ENCODE assay signal across 13 mouse cellular contexts in the genomic region with DNA sequence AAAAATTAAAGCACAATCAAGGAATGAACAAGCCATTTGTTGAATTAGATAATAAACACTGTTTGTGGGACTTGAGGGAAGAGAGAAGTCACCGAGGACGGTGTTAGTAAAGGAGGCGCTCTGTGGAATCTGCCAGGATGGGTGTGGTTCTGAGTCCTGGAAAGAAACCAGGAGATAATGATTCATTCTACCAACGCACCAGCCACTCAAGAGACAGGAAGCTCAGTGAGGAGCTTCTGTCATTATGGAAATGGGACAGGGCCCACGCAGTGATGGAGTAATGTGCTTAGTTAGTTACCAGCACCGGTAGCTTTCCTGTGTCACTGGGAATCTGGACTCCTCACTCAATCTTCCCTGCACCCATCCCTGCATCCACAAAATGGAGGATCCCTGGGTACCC. TPM values are rescaled to one million over a fixed set of nuclear protein-coding genes. Genes with fewer than 3 reads are reported as not detected.
DNase-seq lines count a peak whose midpoint lies in the region.
"Had no signal": no experiment of that assay in that cellular context is flagged by ENCODE, and none has a peak within 500 bp of the region (broad histone marks: within the 10 kb centered on the region; RNA-seq: fewer than 3 reads in every experiment).

No protein-coding gene starts in this region.

- DNase-seq in adrenal gland, adult (ENCODE audit: inconsistent age in 2 of 2, low spot score in 1 of 2), result peak; percentile 53 to 80
- no peak for DNase-seq in adrenal gland, postnatal 25 days
- DNase-seq in layer of hippocampus, adult 18-20 months (ENCODE audit: low spot score in 2 of 2), result peak; percentile 66 to 76
- no peak for DNase-seq in layer of hippocampus, postnatal 25 days (ENCODE audit: extremely low spot score in 1 of 2, low spot score in 1 of 2)
- peak; percentile 34 for DNase-seq in R1 (ENCODE audit: low read depth, low spot score)
- peak; percentile 50 to 76 for DNase-seq in left cerebral cortex, postnatal 14 days (ENCODE audit: low spot score in 2 of 2)
- DNase-seq in cerebellum, postnatal 36 days, result no peak
- no peak for DNase-seq in gastrocnemius, postnatal 10 days
- DNase-seq: cerebellum, adult 18-20 months; embryo, embryonic 11 days; lung, embryonic 14.5 days had no signal

- intact Hi-C loops in left cerebral cortex, postnatal 14 days (cut with DNase I), result no loop called here

RNA-seq across cellular contexts. Expression of a gene that starts 19.3 kb away (rescaled TPM):
- 9.5 and 10.8 TPM in 2 replicates for total RNA-seq in adrenal gland, postnatal 25 days (2021)
- total RNA-seq in layer of hippocampus, adult 18-20 months (2021), result 1 to 10 TPM in 1 of 2 experiments, under 1 TPM in 1; 0.62 to 1.2 TPM
- total RNA-seq in layer of hippocampus, postnatal 25 days (2021), result under 1 TPM; 0.31 to 0.44 TPM
- total RNA-seq in left cerebral cortex, postnatal 14 days (2021), result under 1 TPM; 0.19 to 0.64 TPM
- total RNA-seq in gastrocnemius, postnatal 10 days (2021), result 1 to 10 TPM; 1.2 to 1.5 TPM
- total RNA-seq: neutrophil, adult 5-6 weeks had no signal

RNA-seq across cellular contexts. Expression of a gene that starts 59.1 kb away (rescaled TPM):
- total RNA-seq in adrenal gland, postnatal 25 days (2021), result not detected in 2 replicates
- not detected for total RNA-seq in layer of hippocampus, adult 18-20 months (2021)
- total RNA-seq in layer of hippocampus, postnatal 25 days (2021), result under 1 TPM in 1 of 2 experiments, not detected in 1; 0.35 TPM
- total RNA-seq in left cerebral cortex, postnatal 14 days (2021), result not detected
- total RNA-seq in gastrocnemius, postnatal 10 days (2021), result under 1 TPM in 1 of 2 experiments, not detected in 1; 0.23 TPM
- total RNA-seq: ES-E14; neutrophil, adult 5-6 weeks had no signal

Comparison
In these comparisons a context has a peak if more than half of its experiments do, and no peak if none do; other contexts are left out.
1. DNase-seq: peak in adrenal gland, adult (2 of 2), layer of hippocampus, adult 18-20 months (2 of 2), R1 (single experiment) and left cerebral cortex, postnatal 14 days (2 of 2); none in adrenal gland, postnatal 25 days (single experiment), layer of hippocampus, postnatal 25 days (0 of 2), cerebellum, postnatal 36 days (0 of 2) and gastrocnemius, postnatal 10 days (single experiment).